Mouse (Mus musculus) lung, postnatal 0 days (tissue): Measurements from ENCODE around the gene Palld. TPM values are rescaled to one million over a fixed set of nuclear protein-coding genes. Genes with fewer than 3 reads are reported as not detected.

Experiments used
- ATAC-seq: fragments of 200-750 bp; cut with Nextera tagmentation; 2 replicates; pipeline ENCODE4 v1.8.0; 2017; ENCODE audit warnings: moderate library complexity
- DNase-seq: peaks from one replicate; pipeline ENCODE4 v3.0.0-alpha.2; 2016; ENCODE audit warnings: low spot score
- H3K27ac ChIP-seq: fragments of 300-500 bp; sonication (generic); 2 replicates; pipeline ENCODE4 v1.5.1; 2014; ENCODE audit warnings: antibody characterized with exemption, mild to moderate bottlenecking, low read length, mixed read lengths
- H3K27me3 ChIP-seq: fragments of 300-500 bp; sonication (generic); replicated peaks from 2 replicates; pipeline ENCODE4 v1.6.1; 2014; ENCODE audit warnings: low read length, mixed read lengths; ENCODE audit not compliant: insufficient read depth
- H3K36me3 ChIP-seq: fragments of 300-500 bp; sonication (generic); 2 replicates; pipeline ENCODE4 v1.6.1; 2014; ENCODE audit warnings: low read length, mixed read lengths; ENCODE audit not compliant: insufficient read depth
- H3K4me1 ChIP-seq: fragments of 300-500 bp; sonication (generic); 2 replicates; pipeline ENCODE4 v1.6.1; 2014; ENCODE audit warnings: antibody characterized with exemption, low read depth, low read length, mixed read lengths; ENCODE audit not compliant: insufficient read depth
- H3K4me2 ChIP-seq: fragments of 300-500 bp; sonication (generic); replicated peaks from 2 replicates; pipeline ENCODE4 v1.6.1; 2014; ENCODE audit warnings: low read depth, mild to moderate bottlenecking, low read length, moderate library complexity, mixed read lengths
- H3K4me3 ChIP-seq: fragments of 300-500 bp; sonication (generic); 2 replicates; pipeline ENCODE4 v1.5.1; 2014; ENCODE audit warnings: low read depth, low read length
- H3K9ac ChIP-seq: fragments of 300-500 bp; sonication (generic); replicated peaks from 2 replicates; pipeline ENCODE4 v1.6.1; 2014; ENCODE audit warnings: low read depth, mild to moderate bottlenecking
- H3K9me3 ChIP-seq: fragments of 300-500 bp; sonication (generic); 2 replicates; pipeline ENCODE4 v1.6.1; 2016; ENCODE audit warnings: low read length, mixed read lengths
- CTCF ChIP-seq: IDR thresholded peaks from 2 replicates; pipeline ENCODE4 v1.5.1; 2016; ENCODE audit warnings: antibody characterized with exemption, mild to moderate bottlenecking
- EP300 ChIP-seq: IDR thresholded peaks from 2 replicates; pipeline ENCODE4 v1.6.1; 2016; ENCODE audit warnings: antibody characterized with exemption, mild to moderate bottlenecking, control low read depth
- WGBS: fragments of 180-500 bp; shearing (Covaris S2); extraction: QIAGEN DNeasy Blood & Tissue Kit; methylation state at CpG from one replicate; pipeline ENCODE4 v1.1.7; 2014; 5-methylcytosine and 5-hydroxymethylcytosine counted together
- polyA plus RNA-seq: library from polyadenylated mRNA; unstranded; fragments of >200 nt; fragmentation: Nextera tagmentation; extraction: Ambion mirVana; gene quantifications from 2 replicates; pipeline ENCODE4 v1.2.1, GENCODE M21; 2015

Palld gene
- polyA plus RNA-seq, 1 experiment from 2014 or later: 130 TPM

GRCm38 (mm10) chr8:61682902-61683301 is 219.6 kb downstream of the Palld start:
- H3K27ac ChIP-seq: no peak overlapping the region
- H3K4me2 ChIP-seq: no peak overlapping the region

GRCm38 (mm10) chr8:61681217-61681616 is 221.3 kb downstream of the Palld start:
- TF ChIP-seq CTCF (no peak), EP300 (peak; percentile 72)
- Histone ChIP-seq H3K27ac (no peak overlapping the region), H3K4me2 (no peak overlapping the region), H3K9me3 (no peaks in the 10 kb centered on the region), H3K27me3 (no peaks in the 10 kb centered on the region), H3K4me1 (no peaks in the 10 kb centered on the region), H3K36me3 (no peaks in the 10 kb centered on the region), H3K9ac (no peak overlapping the region), H3K4me3 (no peak overlapping the region)
- DNase-seq: peak; percentile 85
- WGBS: 44% methylated on average over 3 of the region's 3 CpGs
- peak; percentile 85 for ATAC-seq

More at GRCm38 (mm10) chr8:61682902-61683301, 219.6 kb downstream of the Palld start:
- Histone ChIP-seq H3K27me3 (no peaks in the 10 kb centered on the region), H3K9ac (no peak overlapping the region), H3K4me1 (no peaks in the 10 kb centered on the region), H3K4me3 (no peak overlapping the region), H3K36me3 (no peaks in the 10 kb centered on the region), H3K9me3 (no peaks in the 10 kb centered on the region)
- WGBS: 39% methylated on average over 2 of the region's 2 CpGs
- ATAC-seq (no peak), DNase-seq (no peak)
- no peak for TF ChIP-seq CTCF
- TF ChIP-seq EP300: no peak

GRCm38 (mm10) chr8:61677227-61677626 is 225.3 kb downstream of the Palld start:
- H3K27ac ChIP-seq: no peak overlapping the region
- H3K4me2 ChIP-seq: no peak overlapping the region
- no peak for TF ChIP-seq EP300
- TF ChIP-seq CTCF: no peak
- no peaks in the 10 kb centered on the region for H3K27me3 ChIP-seq
- H3K4me3 ChIP-seq: no peak overlapping the region
- WGBS: 53% methylated on average over 5 of the region's 5 CpGs
- no peaks in the 10 kb centered on the region for H3K36me3 ChIP-seq
- ATAC-seq: no peak
- DNase-seq: no peak
- H3K9me3 ChIP-seq: no peaks in the 10 kb centered on the region
- no peak overlapping the region for H3K9ac ChIP-seq
- H3K4me1 ChIP-seq: no peaks in the 10 kb centered on the region

DNA sequence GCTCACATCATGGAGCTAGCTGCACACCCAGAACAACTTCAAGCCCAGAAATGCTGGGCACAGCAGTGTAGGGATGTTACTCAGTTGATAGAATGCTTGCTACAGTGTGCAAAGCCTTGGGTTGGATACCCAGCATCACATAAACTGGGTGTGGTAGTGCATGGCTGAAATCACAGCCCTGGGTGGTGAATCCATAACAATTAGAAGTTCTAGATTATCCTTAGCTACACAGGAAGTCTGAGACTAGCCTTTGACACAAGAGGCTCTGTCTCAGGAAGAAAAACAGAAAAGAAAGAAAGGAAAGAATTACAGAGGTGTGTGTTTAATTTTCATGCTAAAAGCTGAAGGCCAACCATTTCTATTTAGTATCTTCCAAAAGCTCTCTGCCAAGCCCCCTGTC is 231.3 kb downstream of the Palld start:
- Histone ChIP-seq H3K9ac (no peak overlapping the region), H3K36me3 (no peaks in the 10 kb centered on the region), H3K4me2 (no peak overlapping the region), H3K4me3 (no peak overlapping the region), H3K27ac (no peak overlapping the region), H3K4me1 (no peaks in the 10 kb centered on the region; the same call in 1 of the 2 replicates), H3K9me3 (no peaks in the 10 kb centered on the region), H3K27me3 (no peaks in the 10 kb centered on the region)
- DNase-seq: no peak
- TF ChIP-seq EP300 (no peak), CTCF (no peak)
- ATAC-seq: no peak

DNA sequence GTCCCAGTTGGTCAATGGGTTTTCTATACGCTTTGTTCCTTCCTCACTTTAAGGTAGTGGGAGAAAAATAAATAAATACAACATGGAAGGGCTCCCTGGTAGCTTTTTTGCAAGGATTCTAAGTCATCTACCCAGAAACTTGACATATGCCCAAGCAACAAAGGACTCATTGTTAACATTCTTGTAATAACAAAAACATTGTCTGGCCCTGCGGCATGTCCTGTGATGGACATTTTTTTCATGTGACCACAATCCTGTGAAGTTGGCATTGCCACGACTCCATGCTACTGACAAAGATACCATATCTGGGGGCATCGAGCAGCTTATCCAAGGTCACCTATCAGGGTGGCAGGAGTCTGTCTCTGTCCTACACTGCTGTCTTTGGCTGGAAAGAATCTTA is 232.1 kb downstream of the Palld start:
- ATAC-seq (no peak), DNase-seq (no peak)
- Histone ChIP-seq H3K9ac (no peak overlapping the region), H3K36me3 (no peaks in the 10 kb centered on the region), H3K27ac (no peak overlapping the region), H3K4me1 (peaks cover 5% of the 10 kb centered on the region; the same call in 1 of the 2 replicates), H3K9me3 (no peaks in the 10 kb centered on the region), H3K4me2 (no peak overlapping the region), H3K27me3 (no peaks in the 10 kb centered on the region), H3K4me3 (no peak overlapping the region)
- WGBS: 47% methylated on average over 4 of the region's 4 CpGs
- TF ChIP-seq CTCF: no peak
- no peak for TF ChIP-seq EP300

GRCm38 (mm10) chr8:61666919-61667318 is 235.6 kb downstream of the Palld start:
- ATAC-seq (peak; percentile 25; the same call in 1 of the 2 replicates), DNase-seq (peak; percentile 62)
- no peaks in the 10 kb centered on the region for H3K9me3 ChIP-seq
- H3K9ac ChIP-seq: no peak overlapping the region
- 33% methylated on average over 6 of the region's 6 CpGs for WGBS
- peaks cover 7% of the 10 kb centered on the region; the same call in 1 of the 2 replicates for H3K4me1 ChIP-seq
- peak overlapping the region; percentile 72; the same call in 1 of the 2 replicates for H3K27ac ChIP-seq
- no peak for TF ChIP-seq EP300
- TF ChIP-seq CTCF: no peak
- no peak overlapping the region for H3K4me2 ChIP-seq
- H3K4me3 ChIP-seq: no peak overlapping the region
- H3K36me3 ChIP-seq: no peaks in the 10 kb centered on the region
- H3K27me3 ChIP-seq: no peaks in the 10 kb centered on the region

DNA sequence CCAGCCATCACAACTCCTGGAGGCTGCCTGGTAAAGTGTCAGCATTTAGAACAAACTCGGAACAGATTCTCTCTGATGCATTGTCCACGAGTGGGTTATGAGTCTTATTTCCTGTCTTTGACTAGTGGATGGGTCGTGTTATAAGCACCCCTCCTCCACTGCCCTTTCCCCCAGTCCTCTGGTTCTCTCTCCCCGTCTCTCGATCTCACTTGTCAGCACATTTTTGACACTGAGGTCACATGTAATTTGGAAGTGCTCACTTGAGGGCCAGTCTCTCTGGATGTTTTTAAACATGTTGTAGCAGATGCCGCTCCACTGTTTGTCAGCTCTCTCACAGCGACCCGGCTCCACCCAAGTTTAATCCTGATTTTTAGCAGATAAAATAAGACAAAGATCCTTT is 237.5 kb downstream of the Palld start:
- TF ChIP-seq CTCF: no peak
- TF ChIP-seq EP300: peak; percentile 74; the same call in 1 of the 2 replicates
- H3K36me3 ChIP-seq: no peaks in the 10 kb centered on the region
- peaks cover 7% of the 10 kb centered on the region; the same call in 1 of the 2 replicates for H3K4me1 ChIP-seq
- no peak overlapping the region for H3K9ac ChIP-seq
- H3K4me2 ChIP-seq: no peak overlapping the region
- H3K27ac ChIP-seq: peak overlapping the region; percentile 72
- no peaks in the 10 kb centered on the region for H3K9me3 ChIP-seq
- no peaks in the 10 kb centered on the region for H3K27me3 ChIP-seq
- DNase-seq (peak; percentile 90), ATAC-seq (peak; percentile 82)
- no peak overlapping the region for H3K4me3 ChIP-seq
- 20% methylated on average over 8 of the region's 8 CpGs for WGBS
